Mouse (Mus musculus): ENCODE measurements around the gene Rspry1.

Rspry1 gene

GRCm38 (mm10) chr8:94604030-94604429 lies 2.3 kb downstream of the Rspry1 start:
- DNase-seq: no peak

GRCm38 (mm10) chr8:94607064-94607463 lies 5.3 kb downstream of the Rspry1 start:
- DNase-seq: no peak

DNA sequence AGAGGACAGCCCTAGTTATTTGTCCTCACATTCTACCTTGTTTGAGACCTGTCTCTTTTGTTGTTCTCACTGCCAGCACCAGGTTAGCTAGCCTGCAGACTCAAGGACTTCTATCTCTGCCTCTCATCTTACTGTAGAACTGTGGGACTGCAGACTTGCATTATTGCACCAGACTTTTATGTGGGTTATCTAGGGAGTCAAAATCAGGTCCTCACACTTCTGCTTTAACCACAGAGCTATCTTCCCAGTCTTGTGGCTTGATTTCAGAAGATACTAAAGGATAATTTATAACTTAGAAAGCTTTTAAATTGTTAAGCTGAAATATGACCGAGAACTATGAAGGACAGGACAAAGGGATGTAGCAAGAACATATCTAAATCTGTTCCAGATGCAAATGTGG lies 23.1 kb downstream of the Rspry1 start:
- no peak for DNase-seq

DNA sequence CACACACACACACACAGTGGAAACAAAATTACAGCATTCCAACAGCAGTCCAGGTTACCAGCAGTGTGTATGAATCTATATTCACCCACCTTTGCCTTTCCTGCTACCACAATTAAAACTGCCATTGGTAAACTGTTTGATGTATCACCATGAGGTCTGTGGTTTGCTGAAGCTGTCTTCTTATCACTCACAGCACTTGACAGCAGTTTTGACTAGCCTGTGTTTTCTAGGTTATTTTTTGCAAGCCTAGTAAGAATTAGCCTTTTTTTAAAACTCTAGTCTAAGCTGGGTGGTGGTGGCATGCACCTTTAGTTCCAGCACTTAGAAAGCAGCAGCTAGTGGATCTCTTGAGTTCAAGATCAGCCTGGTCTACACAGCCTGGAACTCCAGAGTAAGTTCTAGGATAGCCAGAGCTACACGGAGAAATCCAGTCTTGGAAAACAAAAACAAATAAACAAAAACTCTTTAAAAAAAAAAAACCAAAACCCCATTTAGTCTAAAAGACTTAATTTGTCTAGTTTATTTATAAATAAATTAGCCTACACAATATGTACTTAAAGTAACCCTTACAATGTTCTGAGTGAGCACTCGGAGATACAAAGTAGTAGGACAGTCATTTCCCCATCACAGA lies 31.9 kb downstream of the Rspry1 start:
- DNase-seq: no peak

- no peak for DNase-seq
Observed at GRCm38 (mm10) chr8:94634211-94634610, 32.5 kb downstream of the Rspry1 start.

DNA sequence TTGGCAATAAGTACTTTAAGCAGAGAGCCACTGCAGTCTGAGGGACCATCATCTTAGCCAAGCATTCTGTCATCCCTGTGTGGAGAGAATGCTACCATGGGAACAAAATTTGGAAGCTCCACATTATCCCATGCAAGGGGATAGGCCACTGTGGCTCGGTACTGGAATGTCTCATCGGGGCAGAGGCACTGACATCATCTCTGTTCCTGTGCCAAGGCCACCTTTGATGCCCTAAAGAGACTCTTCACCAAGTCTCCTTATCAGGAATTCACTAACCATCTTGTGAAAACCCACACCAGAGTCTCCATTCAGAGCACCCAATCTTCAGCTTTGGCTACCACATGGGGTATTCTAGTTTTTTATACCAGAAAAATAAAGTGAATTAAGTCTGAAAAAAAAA lies 39.4 kb downstream of the Rspry1 start:
- no peak for DNase-seq

DNA sequence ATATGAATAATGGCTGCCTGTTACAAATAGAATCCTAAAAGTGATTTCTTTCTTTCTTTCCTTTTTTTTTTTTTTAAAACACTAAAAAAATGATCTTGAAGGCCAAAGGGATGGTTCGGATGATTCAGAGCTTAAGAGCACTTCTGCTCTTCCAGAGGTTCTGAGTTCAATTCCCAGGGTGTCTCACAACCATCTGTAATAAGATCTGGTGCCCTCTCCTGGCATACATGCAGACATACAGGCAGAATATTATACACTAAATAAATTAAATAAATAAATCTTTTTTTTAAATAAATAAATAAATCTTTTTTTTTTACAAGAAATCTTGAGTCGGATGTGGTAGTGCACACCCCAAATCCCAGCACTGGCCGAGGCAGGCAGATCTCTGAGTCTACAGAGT lies 40.2 kb downstream of the Rspry1 start:
- DNase-seq: no peak

GRCm38 (mm10) chr8:94645202-94645601 lies 43.5 kb downstream of the Rspry1 start:
- no peak for DNase-seq

GRCm38 (mm10) chr8:94646165-94646564 lies 44.4 kb downstream of the Rspry1 start:
- DNase-seq: no peak

DNA sequence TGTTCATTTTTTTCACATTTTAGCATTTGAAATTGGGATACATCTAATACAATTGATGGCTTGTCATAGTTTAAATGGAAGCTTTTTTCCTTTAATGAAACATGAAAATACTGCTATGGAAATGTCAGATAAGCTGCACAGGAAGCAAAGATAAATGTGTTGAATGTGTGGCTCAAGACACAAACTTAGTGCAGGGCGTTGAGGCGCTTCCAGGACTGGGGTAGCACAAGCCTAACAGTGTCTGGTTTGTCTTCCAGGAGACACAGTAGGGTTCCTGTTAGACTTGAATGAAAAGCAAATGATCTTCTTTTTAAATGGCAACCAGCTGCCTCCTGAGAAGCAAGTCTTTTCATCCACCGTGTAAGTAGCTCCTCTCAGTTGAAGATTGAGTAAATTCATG lies 47.8 kb downstream of the Rspry1 start:
- no peak for DNase-seq

DNA sequence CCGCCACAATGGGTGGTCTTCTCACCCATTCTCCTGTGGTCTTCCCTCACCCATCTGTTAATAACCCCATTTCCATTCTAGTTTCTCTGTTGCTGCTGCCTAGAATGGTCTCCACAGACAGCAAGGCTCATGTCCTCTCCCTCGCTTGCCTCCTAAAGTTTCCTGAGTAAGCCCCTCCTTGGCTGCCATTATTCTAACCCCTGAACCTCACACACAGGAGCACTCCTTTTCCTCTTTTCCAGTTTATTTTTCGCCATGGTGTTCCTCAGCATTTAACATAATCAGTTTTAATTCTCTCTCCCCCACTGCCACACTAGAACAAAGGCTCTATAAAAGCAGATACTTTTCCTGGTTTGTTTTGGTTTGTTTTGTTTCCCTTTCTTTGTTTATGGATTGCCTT lies 51.2 kb downstream of the Rspry1 start:
- no peak for DNase-seq

DNA sequence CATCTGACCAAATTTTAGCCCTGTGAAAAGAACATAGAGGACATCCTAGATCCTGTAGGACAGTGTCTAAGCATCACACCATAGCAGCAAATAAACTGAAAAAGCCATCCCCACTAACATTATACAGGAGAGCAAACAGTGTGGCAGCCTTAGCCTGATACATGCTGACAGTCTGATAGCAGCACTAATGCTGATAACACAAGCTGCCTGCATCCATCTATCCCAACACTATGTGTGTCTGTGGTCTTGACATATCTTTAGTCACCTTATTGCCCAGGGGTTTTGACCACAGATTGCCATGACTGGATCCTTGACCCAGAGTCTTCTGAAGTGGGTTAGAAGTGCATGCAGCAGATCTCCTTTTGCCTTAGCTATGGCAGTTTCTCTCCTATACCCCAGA lies 53.3 kb downstream of the Rspry1 start:
- no peak for DNase-seq

GRCm38 (mm10) chr8:94658031-94658430 lies 56.3 kb downstream of the Rspry1 start:
- no peak for DNase-seq

DNA sequence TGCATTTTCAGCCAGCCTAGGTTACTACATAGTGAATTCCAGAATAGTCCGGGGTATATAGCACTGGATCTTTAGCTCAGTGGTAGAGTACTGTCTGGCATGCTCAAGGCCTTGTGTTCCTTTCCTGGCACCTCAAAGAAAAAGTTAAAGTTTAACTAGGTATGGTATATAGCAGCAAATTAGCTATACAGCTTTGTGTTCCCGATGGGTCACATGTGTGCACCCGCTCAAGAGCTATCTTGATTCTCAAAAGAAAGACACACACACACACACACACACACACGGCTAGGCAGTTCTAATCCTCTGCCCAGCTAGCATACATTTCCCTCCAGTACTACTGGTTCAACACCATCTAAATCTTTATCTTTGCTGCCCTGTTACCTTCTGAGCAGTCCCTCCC lies 58.7 kb downstream of the Rspry1 start:
- DNase-seq: no peak

- DNase-seq: no peak
Observed at GRCm38 (mm10) chr8:94664722-94665121, 63.0 kb downstream of the Rspry1 start.

- DNase-seq: peak; percentile 96
Observed at GRCm38 (mm10) chr8:94666456-94667308, 64.9 kb downstream of the Rspry1 start, which contains the start of gene Arl2bp. Arl2bp (plus strand) TSS chr8:94666600.

GRCm38 (mm10) chr8:94674384-94674783 lies 72.6 kb downstream of the Rspry1 start:
- DNase-seq: no peak

- DNase-seq: no peak
Observed at GRCm38 (mm10) chr8:94675923-94676322, 74.2 kb downstream of the Rspry1 start.

- DNase-seq: no peak
Observed at GRCm38 (mm10) chr8:94678582-94678981, 76.8 kb downstream of the Rspry1 start.

GRCm38 (mm10) chr8:94680414-94680813 lies 78.7 kb downstream of the Rspry1 start:
- DNase-seq: no peak

- no peak for DNase-seq
Observed at GRCm38 (mm10) chr8:94682732-94683524, 81.2 kb downstream of the Rspry1 start.

- DNase-seq: no peak
Observed at GRCm38 (mm10) chr8:94684287-94684686, 82.5 kb downstream of the Rspry1 start.

- no peak for DNase-seq
Observed at GRCm38 (mm10) chr8:94685953-94686352, 84.2 kb downstream of the Rspry1 start.

GRCm38 (mm10) chr8:94694701-94695100 lies 93.0 kb downstream of the Rspry1 start:
- no peak for DNase-seq

All from embryo, embryonic 11 days (tissue).